Mouse (Mus musculus): ENCODE measurements around the gene Ifi35.
"Not testable (repeated sequence)": the region's sequence is repeated elsewhere in the genome, so short reads cannot be mapped to it uniquely, and the experiment has no call there.

Ifi35 gene

DNA sequence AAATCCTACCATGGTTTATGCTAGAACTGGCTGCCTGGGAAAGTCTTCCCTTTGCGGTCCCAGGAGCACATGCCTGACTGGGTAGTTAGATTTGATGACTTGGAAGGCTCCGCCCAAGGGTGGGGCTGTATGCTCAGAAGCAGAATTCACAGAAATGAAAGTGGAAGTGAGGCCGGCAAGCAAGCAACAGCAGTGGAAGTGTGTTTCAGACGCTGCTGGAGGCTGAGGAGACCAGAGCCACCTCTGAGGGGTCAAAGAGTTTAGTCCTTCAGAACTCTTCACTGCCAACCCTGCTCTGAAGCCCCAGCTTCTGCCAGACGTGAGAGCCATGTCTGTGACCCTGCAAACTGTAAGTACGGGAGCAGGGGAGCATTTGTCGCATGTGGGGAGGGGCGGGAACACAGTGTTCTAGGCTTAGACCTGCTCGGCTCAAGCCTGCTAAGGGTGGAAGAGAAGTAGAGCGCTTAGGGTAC, at the start of gene Ifi35:
Ifi35 (plus strand) TSS at position 134 of the 473 bp plus-strand sequence.
- DNase-seq (ENCODE audit: low spot score) = peak; percentile 93

DNA sequence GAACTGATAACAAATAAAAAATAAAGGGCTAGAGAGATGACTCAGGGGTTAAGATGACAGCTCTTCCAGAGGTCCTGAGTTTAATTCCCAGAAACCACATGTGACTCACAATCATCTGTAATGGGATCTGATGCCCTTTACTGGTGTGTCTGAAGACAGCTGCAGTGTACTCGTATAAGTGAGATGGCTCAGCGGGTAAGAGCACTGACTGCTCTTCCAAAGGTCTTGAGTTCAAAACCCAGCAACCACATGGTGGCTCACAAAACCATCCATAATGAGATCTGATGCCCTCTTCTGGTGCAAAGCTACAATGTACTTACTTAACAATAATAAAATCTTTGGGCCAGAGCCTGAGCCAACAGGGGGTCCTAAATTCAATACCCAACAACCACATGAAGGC, 32.9 kb upstream of the Ifi35 start:
- DNase-seq (ENCODE audit: low spot score) = peak; percentile 36

DNA sequence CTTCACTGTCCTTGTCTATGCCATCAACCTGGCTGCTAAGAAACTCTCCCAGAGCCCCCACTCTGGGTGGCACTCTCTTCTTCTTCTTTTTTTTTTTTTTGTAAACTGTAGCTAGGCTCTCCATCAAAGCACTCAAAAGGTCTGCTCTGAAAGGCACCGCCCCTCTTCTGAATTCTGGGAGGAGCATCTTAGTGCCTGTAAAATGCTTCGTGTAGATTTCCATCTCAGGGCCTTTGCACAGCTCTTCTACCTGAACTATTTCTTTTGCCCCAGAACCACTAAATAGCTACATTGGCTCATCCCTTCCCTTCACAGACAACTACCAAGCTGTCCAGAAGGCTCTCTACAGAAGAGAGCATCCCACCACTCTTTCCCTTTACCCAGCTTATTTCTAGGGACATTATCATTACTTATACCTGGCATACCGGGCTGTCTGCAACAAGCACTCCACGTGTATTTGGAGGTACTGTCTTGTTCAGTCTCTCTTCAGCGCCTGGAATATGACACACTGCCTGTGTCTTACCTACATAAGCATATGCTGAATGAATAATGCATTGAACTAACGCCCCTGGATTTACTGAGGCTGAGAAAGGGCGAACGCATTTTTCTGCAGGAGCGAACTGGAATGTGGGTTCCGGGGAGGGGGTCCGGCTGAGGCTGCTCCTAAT, 31.6 kb upstream of the Ifi35 start:
- DNase-seq (ENCODE audit: low spot score) = peak; percentile 62

- peak; percentile 75 for DNase-seq (ENCODE audit: low spot score)
Observed at GRCm38 (mm10) chr11:101417101-101417855, 30.9 kb upstream of the Ifi35 start, which contains the start of gene Aarsd1. Aarsd1 (minus strand) TSS chr11:101417615.

GRCm38 (mm10) chr11:101418991-101419390, 29.2 kb upstream of the Ifi35 start:
- DNase-seq (ENCODE audit: low spot score) = no peak

DNA sequence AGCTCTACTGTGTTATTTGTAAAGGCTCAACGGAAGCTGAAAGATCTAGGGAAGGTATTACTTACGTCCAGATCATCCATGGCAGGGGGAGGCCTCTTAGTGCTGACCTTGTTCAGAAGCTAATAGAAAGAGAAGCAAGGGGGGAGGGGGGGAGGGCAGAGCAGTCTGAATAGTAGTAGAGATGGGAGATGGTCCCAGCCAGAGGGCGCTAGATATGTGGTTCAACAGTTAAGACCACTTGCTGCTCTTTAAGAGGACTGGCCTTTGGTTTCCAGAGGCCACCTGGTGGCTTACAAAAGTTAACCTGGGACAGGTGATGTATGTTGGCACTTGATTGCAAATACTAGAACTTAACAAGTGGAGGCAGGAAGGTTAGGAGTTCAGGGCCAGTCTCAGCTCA, 28.6 kb upstream of the Ifi35 start:
- no peak for DNase-seq (ENCODE audit: low spot score)

GRCm38 (mm10) chr11:101420148-101420547, 28.1 kb upstream of the Ifi35 start:
- DNase-seq (ENCODE audit: low spot score) = no peak

DNA sequence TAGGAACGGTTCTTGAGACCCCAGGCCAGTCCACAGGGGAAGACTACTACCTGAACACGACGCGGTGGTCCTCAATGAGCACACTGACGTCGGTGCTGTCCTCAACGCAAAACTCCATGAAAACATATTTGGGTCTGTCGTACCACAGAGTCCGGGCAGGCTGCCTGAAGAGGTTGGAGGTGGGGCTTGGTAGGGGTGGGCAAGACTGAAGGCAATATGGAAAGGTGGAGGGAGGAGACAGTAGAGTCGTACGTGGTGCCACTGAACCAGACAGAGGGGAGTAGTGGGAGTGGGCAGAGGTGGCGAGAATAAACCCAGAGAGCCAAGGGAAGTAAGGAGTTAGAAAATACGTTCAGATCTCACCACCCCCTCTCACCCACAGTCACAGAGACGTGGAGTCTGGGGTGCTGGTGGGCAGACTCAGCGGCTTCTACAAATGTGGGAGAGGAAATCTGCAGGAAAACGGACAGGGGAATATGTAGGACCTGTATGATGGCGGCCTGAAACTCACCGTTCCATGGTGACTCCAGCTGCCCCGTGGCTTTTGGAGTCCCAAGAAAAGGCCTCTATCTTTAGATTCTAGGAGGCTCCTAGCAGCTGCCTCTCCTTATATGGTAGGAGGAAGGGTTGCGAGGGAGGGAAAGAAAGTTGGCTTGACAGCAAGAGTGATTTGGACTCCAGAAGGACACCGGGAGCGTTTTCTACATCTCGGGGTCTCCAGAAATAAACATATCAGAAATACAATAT, 23.9 kb upstream of the Ifi35 start, which contains the start of gene Gm27029:
Gm27029 (minus strand) TSS at position 692 of the 747 bp plus-strand sequence.
- DNase-seq (ENCODE audit: low spot score) = no peak

GRCm38 (mm10) chr11:101424925-101425813, 23.0 kb upstream of the Ifi35 start, which contains the start of the genes Rundc1 and Ptges3l:
Rundc1 (plus strand) TSS chr11:101425085.
Ptges3l (minus strand) TSS chr11:101425333.
- peak; percentile 98 for DNase-seq (ENCODE audit: low spot score)

- no peak for DNase-seq (ENCODE audit: low spot score)
Observed at GRCm38 (mm10) chr11:101426165-101426564, 22.0 kb upstream of the Ifi35 start.

DNA sequence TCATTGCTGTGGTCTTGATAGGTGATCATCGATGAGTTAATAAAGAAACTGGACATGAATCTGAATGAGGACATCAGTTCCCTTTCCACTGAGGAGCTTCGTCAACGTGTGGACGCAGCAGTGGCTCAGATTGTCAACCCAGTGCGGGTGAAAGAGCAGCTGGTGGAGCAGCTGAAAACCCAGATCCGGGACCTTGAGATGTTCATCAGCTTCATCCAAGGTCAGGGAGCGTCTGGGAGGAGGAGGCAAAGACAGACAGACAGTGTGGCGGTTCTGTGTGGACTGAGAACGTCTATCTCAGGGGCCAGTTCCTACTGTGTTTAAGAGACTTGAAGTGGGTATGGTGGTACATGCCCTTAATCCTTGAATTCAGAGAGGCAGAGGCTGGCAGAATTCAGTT, 16.9 kb upstream of the Ifi35 start:
- DNase-seq (ENCODE audit: low spot score) = no peak

GRCm38 (mm10) chr11:101433396-101433795, 14.8 kb upstream of the Ifi35 start:
- DNase-seq (ENCODE audit: low spot score) = no peak

DNA sequence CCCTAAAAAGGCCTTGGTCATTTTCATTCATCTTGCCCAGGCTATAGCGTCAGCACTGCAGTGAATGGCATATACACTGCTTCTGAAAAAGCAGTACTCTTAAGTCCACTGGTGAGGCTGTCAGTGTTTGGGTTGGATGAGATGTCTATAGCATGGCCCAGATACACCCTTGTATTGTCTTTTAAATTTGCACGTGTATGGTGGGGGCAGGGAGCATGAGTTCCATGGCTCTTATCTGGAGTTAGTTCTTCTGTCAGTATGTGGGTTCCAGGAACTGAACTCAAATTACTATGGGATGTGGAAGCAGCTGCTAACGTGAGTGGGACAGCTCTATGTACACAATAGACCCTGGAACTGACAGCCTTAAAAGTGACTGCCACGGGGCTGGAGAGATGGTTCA, 12.4 kb upstream of the Ifi35 start:
- no peak for DNase-seq (ENCODE audit: low spot score)

- DNase-seq (ENCODE audit: low spot score) = no peak
Observed at GRCm38 (mm10) chr11:101436916-101437315, 11.3 kb upstream of the Ifi35 start.

GRCm38 (mm10) chr11:101438006-101438405, 10.2 kb upstream of the Ifi35 start:
- DNase-seq (ENCODE audit: low spot score) = not testable (repeated sequence)

DNA sequence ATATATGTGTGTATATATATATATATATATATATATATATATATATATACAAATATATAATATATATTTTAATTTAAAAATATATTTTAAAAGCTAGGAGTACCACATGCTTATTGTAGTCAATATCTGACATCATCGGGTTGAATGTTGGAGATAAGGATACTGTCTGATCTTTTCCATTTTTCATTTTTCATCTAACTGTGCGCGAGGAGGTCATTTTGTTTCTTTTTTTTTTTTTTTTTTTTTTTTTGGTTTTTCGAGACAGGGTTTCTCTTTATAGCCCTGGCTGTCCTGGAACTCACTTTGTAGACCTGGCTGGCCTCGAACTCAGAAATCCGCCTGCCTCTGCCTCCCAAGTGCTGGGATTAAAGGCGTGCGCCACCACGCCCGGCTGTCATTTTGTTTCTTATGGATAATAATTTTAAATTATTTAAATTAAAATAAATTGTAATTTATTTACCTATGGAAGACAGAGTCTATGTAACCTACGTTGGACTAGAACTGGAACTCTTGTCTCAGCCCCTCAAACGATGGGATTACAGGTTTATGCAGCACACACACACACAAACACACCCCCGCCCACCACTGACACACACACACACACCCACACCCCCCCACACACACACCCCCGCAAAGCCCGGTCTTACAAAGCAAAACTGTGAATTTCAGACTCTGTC, 6.6 kb upstream of the Ifi35 start:
- not testable (repeated sequence) for DNase-seq (ENCODE audit: low spot score)

- peak; percentile 99 for DNase-seq (ENCODE audit: low spot score)
Observed at GRCm38 (mm10) chr11:101442127-101442693, 6.0 kb upstream of the Ifi35 start, which contains the start of gene Rpl27. Rpl27 (plus strand) TSS chr11:101442298.

DNA sequence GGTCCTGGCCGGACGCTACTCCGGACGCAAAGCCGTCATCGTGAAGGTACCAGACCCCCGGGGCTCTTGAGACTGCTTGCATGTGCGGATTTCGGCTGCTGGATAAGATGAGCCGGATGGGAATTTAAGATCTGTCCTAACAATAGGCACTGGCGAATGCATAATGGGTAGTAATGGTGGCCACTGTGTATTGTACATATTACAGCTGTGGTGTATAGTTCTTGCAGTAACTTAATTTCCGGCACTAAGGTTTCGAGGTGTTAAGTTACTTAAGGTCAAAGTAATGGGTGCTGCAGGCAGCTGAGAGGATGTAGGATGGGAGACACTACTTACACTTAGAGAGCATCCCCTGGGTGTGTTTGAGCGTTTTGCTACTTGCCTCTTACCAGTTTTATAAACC, 5.4 kb upstream of the Ifi35 start:
- DNase-seq (ENCODE audit: low spot score) = no peak

GRCm38 (mm10) chr11:101446319-101446718, 1.9 kb upstream of the Ifi35 start:
- no peak for DNase-seq (ENCODE audit: low spot score)

GRCm38 (mm10) chr11:101446860-101447259, 1.3 kb upstream of the Ifi35 start:
- not testable (repeated sequence) for DNase-seq (ENCODE audit: low spot score)
